Mouse (Mus musculus): ENCODE data around the gene Eloa. TPM values are rescaled to one million over a fixed set of nuclear protein-coding genes. Genes with fewer than 3 reads are reported as not detected.
"Not testable (repeated sequence)": the region's sequence is repeated elsewhere in the genome, so short reads cannot be mapped to it uniquely, and the experiment has no call there.

Eloa gene
- 10 to 100 TPM; 28.7 to 30.3 TPM for total RNA-seq (2021)

DNA sequence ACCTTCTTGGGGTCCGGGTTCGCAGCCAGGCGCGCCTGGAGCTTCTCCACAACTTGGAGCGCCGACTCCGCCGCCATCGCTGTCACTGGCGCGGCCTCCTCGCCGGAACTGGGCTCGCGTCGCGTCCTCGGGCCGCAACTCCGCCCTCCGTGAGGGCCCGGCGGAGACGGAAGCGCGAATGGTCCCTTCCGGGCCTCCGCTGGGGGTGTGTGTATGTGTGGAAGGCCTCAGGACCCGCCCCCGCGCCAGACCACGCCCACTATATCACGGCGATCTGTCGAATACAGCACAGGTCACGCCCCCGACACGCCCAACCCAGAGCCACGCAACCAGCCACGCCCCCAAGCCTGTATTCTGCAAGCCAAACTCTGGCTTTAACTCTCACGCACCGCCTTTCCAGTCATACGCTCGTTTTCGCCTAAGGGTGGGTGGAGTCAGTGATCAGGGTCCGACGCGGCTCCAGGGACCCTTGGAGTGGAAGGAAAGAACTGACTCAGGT, at the start of gene Eloa:
TSS of gene Eloa (minus strand) at position 215 of the 499 bp plus-strand sequence.
- peak; percentile 98 to 99 for DNase-seq

DNA sequence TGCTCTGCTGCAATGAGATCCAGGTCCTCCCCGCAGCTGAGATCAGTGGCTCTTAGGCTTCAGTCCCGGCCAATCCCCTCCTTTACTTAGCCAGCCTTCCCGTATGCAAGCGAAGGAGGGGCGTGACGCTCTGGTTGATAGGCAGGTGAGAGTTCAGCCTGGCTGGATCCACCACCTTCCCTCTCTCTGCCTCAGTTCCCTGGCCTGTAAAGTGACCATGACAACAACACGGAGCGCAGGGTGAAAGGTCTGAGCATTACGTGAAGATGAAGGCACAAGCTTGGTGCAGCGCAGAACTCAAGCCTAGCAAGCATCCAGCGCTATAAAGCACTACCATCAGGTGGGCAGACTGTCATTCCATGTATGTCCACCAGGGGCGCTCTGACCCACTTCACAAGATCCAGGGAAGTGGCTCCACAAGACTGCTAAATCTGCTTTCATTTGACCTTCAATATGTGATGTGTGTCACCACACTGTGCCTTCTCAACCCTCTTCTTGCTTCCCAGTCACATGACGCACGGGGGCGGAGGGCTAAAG, 49.7 kb upstream of the Eloa start:
- peak; percentile 55 to 64 for DNase-seq

DNA sequence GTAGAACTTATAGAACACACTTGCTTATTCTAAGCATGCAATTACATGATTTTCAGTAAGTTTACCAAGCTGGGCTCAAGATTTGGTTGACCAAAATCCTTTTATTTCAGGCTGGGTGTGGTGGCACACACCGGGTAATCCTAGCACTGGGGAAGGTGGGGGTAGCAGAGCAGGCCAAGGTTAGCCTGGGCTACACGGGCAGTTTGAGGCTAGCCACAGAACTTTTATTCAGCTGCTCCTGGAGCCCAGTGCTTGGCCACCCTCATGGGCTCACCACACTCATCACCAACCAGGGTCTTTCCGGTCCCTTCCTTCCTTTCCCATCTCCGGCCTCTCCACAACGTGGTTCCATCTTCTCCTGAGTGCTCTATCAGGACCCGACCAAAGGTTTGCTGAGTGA, 49.0 kb upstream of the Eloa start:
- no peak for DNase-seq

DNA sequence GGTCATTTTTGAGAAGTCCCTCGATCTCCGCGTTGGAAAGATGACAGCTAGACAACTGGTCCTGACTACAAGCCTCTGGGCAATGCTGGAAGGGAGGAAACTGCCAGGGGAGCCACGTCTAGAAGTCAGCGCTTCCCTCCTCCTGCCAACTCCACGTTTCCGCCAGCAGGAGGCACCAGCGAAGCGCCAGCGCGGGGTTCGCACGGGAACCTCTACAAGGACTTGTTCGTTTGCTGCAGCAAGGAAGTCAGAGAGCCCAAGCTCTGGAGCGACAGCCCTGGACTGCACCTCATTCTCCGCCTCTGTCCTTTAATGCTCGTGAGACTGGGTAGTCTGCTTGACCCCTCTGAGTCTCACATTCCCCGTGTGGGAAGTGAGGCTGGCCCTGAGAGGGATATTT, 48.4 kb upstream of the Eloa start:
- peak; percentile 67 to 68 for DNase-seq

DNA sequence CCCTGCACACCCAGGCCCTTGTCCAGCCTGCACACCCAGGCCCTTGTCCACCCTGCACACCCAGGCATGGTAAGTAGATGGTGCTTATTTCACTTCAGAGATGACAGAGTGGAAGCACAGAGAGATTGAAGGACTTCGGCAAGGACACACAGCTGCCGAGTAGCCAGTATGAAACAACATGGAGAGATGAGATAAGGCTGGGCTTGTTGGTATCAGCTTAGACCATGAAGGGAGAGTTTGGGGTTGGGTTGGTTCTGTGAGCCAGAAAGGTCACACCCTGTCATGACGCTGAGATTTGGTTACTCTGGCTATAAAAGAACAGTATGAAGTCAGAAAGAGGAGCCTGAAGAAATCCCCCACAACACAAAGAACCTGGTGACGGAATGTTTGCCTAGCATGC, 47.8 kb upstream of the Eloa start:
- DNase-seq, result no peak

DNA sequence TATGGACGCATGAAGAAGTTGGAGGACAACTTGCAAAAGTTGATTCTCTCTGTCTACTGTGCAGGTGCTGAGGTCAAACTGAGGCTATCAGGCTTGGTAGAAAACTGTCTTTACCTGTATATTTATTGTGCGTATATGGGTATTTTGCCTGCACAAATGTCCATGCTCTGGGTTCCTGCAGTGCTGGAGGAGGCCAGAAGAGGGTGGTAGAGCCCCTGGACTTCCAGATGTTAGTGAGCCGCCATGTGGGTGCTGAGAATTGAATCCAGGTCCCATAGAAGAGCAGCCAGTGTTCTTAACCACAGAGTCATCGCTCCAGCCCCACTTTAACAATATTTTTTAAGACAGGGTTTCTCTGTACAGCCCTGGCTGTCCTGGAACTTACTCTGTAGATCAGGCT, 41.6 kb upstream of the Eloa start:
- no peak for DNase-seq

DNA sequence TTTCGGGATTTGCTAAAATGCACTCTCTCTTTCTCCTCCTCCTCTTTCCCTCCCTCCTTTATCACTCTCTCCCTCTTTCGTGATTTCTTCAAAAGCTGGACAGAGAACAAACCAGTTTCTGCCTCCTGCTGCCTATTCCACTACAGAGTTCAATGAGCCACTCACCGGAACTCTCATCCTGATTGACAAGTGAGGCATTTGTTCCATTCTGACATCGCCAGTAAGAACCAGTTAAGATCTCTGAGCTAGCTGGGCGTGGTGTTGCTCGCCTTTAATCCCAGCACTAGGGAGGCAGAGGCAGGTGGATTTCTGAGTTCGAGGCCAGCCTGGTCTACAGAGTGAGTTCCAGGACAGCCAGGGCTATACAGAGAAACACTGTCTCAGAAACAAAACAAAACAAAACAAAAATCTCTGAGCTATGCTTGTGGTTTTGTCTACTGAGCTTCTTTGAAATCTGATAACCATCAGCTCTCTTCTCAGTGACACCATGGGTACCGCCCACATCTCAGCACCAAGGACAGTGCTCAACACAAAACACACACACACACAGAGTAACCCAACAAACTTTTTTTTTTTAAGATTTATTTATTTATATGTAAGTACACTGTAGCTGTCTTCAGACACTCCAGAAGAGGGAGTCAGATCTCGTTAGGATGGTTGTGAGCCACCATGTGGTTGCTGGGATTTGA, 38.4 kb upstream of the Eloa start:
- not testable (repeated sequence) for DNase-seq

DNA sequence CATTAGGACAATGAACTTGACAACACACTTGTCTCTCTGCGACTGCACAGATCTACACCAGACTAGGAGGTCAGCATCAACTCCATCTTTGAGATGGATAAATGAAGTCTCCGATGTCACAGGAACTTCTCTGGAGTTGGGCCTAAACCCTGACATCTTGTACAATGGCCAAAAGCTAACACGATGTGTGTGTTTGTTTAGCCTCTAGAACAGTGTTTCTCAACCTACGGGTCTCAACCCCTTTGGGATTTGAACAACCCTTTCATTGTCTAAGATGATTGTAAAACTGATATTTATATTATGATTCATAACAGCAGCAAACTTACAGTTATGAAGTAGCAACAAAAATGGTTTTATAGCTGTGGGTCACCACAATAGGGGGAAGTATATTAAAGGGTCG, 36.4 kb upstream of the Eloa start:
- no peak for DNase-seq

DNA sequence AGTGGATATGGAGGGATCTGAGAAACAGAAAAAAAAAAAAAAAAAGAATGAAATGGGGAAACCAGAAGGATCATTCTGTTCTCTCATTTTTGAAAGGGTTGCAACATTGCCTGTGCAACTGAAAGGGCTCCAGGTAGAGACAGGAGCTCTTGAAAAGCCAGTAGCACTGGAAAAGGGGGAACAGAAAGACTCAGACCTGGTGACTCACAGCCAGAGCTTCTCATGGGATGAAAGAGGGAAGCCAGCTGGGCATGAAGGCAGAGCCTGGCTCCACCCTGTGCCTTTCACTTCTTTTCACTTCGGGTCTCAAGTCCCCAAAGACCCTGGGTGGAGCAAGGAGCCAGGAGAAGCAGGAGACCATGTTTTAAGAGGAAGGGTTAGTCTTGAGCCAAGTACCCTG, 34.5 kb upstream of the Eloa start:
- DNase-seq, result no peak

DNA sequence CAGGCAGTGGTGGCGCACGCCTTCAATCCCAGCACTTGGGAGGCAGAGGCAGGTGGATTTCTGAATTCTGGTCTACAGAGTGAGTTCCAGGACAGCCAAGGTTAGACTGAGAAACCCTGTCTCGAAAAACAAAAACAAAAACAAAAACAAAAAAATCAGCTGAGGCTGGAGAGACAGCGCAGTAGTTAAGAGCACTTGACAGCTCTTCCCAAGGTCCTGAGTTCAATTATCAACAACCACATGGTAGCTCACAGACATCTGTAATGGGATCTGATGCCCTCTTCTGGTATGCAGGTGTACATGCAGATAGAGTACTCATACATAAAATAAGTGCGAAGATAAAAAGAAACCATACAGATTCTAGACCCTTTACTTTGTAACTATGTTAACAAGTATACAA, 32.3 kb upstream of the Eloa start:
- DNase-seq, result no peak

DNA sequence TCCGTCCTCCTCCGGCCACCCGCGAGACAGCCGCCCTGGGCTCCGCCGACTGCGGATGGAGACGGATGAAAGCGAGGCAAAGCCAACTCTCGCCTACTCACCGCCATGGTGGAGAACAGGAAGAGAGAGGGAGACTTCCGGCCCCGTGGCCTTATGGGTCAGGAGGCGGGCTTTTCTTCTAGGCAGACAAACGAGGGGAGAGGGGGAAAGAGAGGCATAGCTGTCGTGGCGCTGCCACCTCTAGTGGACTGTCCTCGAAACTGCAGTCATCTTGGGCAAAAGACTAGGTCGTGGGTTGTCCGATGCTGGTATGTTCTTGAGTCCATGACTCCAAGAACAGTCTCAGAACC, 31.7 kb upstream of the Eloa start, which contains the start of gene Rpl11:
TSS of gene Rpl11 (minus strand) at position 182 of the 350 bp plus-strand sequence.
- DNase-seq, result peak; percentile 90 to 92

DNA sequence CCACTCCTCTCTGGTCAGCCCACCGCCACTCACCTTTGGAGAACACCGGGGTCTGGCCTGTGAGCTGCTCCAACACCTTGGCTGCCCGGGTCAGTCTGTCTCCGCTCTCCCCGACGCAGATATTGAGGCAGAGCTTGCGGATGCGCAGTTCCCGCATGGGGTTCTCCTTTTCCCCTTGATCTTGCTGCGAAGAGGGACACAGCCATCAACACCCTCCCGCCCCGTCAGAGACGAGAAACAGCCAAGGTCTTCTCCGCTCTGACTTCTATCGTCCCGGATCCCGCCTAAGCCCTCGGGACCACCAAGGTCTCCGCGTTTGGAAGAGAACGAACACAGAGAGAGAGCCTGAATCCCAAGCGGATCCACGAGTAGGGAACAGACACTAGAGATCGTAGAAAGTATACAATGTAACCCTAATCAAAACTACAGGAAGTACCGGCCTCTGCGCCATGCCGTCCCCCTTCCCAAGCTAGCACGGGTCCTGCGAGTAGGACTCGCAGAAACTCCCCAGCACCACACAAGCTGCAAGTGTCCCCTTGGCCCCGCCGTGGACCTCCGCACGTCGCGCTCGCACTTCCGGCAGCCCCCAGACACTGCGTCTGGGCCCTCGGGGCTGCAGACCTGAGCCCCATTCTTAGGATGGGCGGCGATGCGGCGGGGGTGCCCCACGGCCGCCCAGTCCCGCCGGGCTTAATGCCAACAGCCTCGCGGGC, 31.1 kb upstream of the Eloa start:
- DNase-seq, result peak in 1 of 2 experiments; percentile 32

DNA sequence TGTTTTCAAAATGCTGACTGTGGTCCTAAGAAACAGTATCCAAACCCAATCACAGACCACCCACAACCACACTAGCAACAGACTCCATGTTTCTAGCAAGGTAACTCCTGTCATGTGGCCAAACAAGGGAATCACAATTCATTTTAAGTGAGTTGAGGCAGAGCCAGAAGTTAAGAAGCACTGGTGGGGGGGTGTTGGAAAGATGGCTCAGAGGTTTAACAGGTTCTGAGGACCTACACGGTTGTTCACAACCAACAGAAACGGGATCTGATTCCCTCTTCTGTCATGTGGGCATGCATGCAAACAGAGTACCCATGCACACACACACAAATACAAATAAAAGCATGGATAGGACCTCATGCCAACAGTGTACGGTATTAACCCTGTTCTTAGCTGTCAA, 30.5 kb upstream of the Eloa start:
- DNase-seq, result no peak

DNA sequence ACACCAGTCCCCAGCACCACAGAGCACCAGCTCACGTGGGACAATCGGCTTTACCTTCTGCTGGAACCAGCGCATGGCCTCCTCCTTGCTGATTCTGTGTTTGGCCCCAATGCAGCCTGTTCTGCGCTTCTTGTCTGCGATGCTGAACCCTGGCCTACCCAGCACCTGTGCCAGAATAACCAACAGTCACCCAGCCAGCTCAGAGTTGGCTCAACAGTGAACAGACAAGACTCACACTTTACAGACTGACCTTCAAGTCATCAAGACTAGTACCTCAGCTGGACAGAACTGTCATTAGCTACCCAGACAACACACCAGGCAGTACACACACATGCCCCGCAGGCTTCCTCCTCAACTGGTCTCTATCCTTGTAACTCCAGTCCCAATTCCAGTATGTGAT, 28.7 kb upstream of the Eloa start:
- DNase-seq, result no peak

DNA sequence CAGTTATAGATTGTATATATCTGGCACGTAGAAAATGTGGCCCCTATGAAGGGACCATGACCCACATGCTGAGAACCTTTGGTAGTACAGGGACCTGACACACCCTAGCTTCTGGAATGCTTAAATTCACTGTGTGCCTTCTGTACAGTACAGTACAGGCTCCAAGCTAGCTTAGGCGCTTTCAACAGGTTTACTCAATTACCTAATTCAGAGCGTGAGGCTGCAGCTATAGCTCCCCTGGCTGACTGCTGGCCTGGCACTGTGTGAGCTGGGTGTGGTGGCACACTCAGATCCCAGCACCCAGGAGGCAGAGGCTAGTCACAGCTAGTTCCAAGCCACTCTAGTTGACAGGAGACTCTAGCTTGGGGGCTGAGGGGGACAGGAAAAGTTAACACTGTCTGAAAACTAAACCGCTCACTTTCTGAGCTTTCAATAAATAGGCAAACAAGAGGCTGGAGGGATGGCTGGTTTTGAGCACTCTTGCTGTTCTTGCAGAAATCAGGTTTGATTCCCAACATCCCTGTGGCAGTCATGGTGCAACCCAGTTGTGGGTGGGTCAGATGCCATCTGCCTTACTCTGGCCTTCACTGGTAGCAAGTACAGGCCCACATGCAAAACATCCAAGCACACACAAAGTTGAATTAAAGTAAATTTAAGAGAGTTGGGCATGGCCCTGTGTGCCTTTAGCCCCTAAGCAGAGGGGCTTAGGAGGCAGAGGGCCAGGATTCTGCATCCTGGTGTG, 26.9 kb upstream of the Eloa start:
- DNase-seq, result no peak

DNA sequence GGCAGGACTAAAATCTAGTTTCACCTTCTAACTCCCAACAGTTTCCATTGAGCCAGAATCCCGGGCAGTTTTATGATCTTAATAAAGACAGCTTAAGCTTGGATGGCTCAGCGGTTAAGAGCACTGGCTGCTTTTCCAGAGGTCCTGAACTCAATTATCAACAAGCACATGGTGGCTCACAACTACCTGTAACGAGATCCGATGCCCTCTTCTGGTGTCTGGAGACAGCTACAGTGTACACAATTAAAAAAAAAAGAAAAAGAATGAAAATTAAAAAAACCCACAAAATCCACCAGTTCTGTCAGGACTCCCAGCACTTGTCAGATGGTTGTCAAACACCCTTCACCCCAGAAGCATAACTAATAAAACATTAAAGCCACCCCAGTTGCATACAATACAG, 26.1 kb upstream of the Eloa start:
- no peak for DNase-seq

DNA sequence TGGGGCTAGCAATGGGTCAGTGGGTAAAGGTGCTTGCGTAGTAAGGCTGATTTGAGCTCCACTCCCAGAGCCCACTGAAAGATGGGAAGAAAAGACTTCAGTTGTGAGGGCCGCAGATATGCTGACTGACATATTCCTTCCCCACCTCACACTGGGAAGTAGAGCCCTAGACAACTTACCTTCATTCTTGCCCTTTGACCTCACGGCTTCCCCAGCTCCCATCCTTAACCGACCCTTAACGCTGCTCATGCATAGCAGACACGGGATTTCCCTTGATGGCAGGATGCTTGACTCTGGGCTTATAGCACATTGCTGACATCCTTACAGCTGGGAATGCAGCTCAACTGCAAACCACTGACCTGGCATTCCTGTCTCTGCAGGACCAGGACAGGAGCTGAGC, 25.3 kb upstream of the Eloa start:
- DNase-seq, result no peak

DNA sequence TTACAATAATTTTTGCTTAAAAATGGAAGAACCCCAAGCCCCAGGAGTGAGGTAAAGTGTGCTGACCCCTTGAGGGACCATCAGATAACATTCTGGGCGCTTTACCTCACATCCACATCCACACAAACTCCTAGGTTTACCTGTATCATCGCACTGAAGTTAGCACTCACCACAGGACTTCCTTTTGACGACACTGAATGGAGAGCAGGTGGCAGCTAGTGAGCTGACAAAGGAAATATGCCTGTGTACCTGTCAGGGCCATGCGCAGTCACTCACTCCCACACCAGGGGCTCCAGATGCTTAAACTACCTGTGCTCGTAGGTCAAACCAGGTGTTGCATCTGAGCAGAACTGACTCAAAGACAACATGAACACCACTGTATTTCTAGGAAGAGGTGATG, 23.5 kb upstream of the Eloa start:
- no peak for DNase-seq

DNA sequence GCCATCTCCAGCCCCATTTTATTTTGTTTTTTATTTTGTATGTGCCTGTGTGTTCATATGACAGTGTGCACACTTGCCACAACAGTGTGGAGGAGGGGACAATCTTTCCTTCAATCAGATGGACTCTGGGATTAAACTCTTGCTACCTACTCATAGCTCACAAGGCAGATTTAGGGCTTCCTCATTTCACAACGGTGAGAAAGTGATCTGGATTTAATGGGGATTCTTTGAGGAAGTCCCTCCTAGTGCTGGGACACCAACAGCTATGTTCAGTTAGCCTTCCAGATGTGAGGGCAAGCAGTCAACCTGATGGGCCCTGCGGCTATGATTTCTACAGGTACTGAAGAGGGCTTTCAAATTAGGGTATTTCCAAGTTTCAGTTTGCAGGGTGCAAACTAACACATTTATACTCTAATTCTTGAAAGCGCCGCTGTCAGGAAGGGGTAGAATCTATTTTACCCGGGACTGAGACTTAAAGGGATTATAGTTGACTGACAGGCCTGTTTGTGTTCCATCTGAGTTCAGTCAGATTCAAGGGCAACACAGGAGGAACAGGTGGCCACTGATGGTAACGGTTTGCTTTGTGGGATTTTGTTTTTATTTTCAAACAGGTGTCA, 22.3 kb upstream of the Eloa start:
- no peak for DNase-seq

DNA sequence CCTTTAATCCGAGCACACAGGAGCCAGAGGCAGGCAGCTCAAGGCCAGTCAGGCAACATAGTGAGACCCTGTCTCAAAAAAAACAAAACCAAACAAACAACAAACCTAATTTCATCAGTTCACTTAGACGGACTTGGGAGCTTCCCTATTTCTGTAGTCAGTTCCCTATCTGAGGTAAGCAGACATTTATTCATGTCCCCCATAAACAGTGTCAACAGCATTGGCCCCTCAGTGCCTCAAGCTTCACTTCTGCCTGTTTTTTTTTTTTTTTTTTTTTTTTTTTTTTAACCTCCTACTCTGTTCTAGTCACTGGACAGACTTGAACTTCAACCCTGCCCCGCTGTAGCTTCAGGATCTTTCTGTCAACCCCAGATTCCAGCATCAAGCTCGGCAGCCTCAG, 13.5 kb upstream of the Eloa start:
- no peak for DNase-seq

DNA sequence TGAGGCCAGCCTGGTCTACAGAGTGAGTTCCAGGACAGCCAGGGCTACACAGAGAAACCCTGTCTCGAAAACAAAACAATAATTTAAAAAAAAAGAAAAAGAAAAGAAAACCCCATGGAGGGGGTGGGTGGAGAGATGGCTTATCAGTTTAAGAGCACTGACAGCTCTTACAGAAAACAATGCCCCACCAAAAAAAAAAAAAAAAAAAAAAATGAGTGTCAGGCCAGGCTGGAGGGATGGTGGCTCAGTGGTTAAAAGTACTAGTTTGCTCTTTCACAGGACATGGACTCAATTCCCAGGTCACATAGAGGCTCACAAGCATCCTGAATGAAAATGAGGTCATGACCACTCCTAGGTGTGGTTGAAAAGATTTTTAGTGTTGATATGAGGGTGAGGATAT, 11.7 kb upstream of the Eloa start:
- no peak for DNase-seq
